Mouse (Mus musculus): ENCODE data around the gene Nsfl1c.

- TF ChIP-seq EP300 (IDR thresholded peaks at IDR 0.05) (no peak), CTCF (IDR thresholded peaks at IDR 0.05) (no peak)
These were observed 52.6 kb downstream of the Nsfl1c start for GRCm38 (mm10) chr2:151546571-151546970.

Measured in lung, postnatal 0 days (tissue).